Mouse (Mus musculus): ENCODE measurements around the gene Alox15. TPM values are rescaled to one million over a fixed set of nuclear protein-coding genes. Genes with fewer than 3 reads are reported as not detected.

Alox15 gene
- total and polyA plus RNA-seq, 3 experiments: not detected

GRCm38 (mm10) chr11:70302293-70302692 is 49.5 kb downstream of the Alox15 start:
- DNase-seq (ENCODE audit: low spot score) (no peak), ATAC-seq (ENCODE audit: extremely low read depth, insufficient number of reproducible peaks, low FRiP score, poor library complexity, severe bottlenecking) (no peak)
- TF ChIP-seq GATA2 (IDR thresholded peaks at IDR 0.05; ENCODE audit: borderline replicate concordance, low read depth, low read length): no peak
- TF ChIP-seq POLR2AphosphoS5 (IDR thresholded peaks at IDR 0.05; ENCODE audit: insufficient replicate concordance, low read depth, low read length): no peak
- no peak for TF ChIP-seq GATA1 (IDR thresholded peaks at IDR 0.05; ENCODE audit: borderline replicate concordance, low read length)
- TF ChIP-seq TAL1 (conservative IDR thresholded peaks at IDR 0.05; ENCODE audit: low read depth, low read length): no peak
- no peak for TF ChIP-seq CTCF (IDR thresholded peaks at IDR 0.05; ENCODE audit: low read depth, low read length)
- H3K4me1 ChIP-seq (ENCODE audit: insufficient read depth, low read depth, low read length): no peaks in the 10 kb centered on the region
- H3K4me3 ChIP-seq (ENCODE audit: low read depth, low read length): no peak overlapping the region
- H3K36me3 ChIP-seq (replicated peaks): no peaks in the 10 kb centered on the region
- H3K9me3 ChIP-seq (replicated peaks): no peaks in the 10 kb centered on the region
- H3K27me3 ChIP-seq (ENCODE audit: insufficient read depth, low read length): peaks cover 36% of the 10 kb centered on the region

GRCm38 (mm10) chr11:70297836-70298454 is 53.9 kb downstream of the Alox15 start:
- DNase-seq (ENCODE audit: low spot score) (no peak), ATAC-seq (ENCODE audit: extremely low read depth, insufficient number of reproducible peaks, low FRiP score, poor library complexity, severe bottlenecking) (no peak)
- H3K4me1 ChIP-seq (ENCODE audit: insufficient read depth, low read depth, low read length): no peaks in the 10 kb centered on the region
- H3K27me3 ChIP-seq (ENCODE audit: insufficient read depth, low read length): peaks cover 21% of the 10 kb centered on the region
- no peak overlapping the region for H3K4me3 ChIP-seq (ENCODE audit: low read depth, low read length)
- no peak for TF ChIP-seq POLR2AphosphoS5 (IDR thresholded peaks at IDR 0.05; ENCODE audit: insufficient replicate concordance, low read depth, low read length)
- no peak for TF ChIP-seq CTCF (IDR thresholded peaks at IDR 0.05; ENCODE audit: low read depth, low read length)
- H3K9me3 ChIP-seq (replicated peaks): no peaks in the 10 kb centered on the region
- H3K36me3 ChIP-seq (replicated peaks): no peaks in the 10 kb centered on the region

- no peak overlapping the region for H3K4me3 ChIP-seq (ENCODE audit: low read depth, low read length)
- no peaks in the 10 kb centered on the region for H3K4me1 ChIP-seq (ENCODE audit: insufficient read depth, low read depth, low read length)
- no peak for DNase-seq (ENCODE audit: low spot score)
Measured at GRCm38 (mm10) chr11:70297405-70297804, 54.4 kb downstream of the Alox15 start.

More at GRCm38 (mm10) chr11:70297405-70297804, 54.4 kb downstream of the Alox15 start:
- H3K36me3 ChIP-seq (replicated peaks): no peaks in the 10 kb centered on the region
- ATAC-seq (ENCODE audit: extremely low read depth, insufficient number of reproducible peaks, low FRiP score, poor library complexity, severe bottlenecking): no peak
- TF ChIP-seq GATA1 (IDR thresholded peaks at IDR 0.05; ENCODE audit: borderline replicate concordance, low read length) (no peak), CTCF (IDR thresholded peaks at IDR 0.05; ENCODE audit: low read depth, low read length) (no peak), GATA2 (IDR thresholded peaks at IDR 0.05; ENCODE audit: borderline replicate concordance, low read depth, low read length) (no peak), POLR2AphosphoS5 (IDR thresholded peaks at IDR 0.05; ENCODE audit: insufficient replicate concordance, low read depth, low read length) (no peak), TAL1 (conservative IDR thresholded peaks at IDR 0.05; ENCODE audit: low read depth, low read length) (no peak)
- no peaks in the 10 kb centered on the region for H3K9me3 ChIP-seq (replicated peaks)
- H3K27me3 ChIP-seq (ENCODE audit: insufficient read depth, low read length): peaks cover 17% of the 10 kb centered on the region

Other genes starting within 250 kb of the Alox15 start
Only the 20 nearest of the 22 such genes appear.
- gene Clec10a, start 195.8 kb downstream of the Alox15 start, total RNA-seq (2014; fragmentation: Nextera tagmentation): 26.3 and 36.3 TPM in 2 replicates
- gene Clec10a, start 195.8 kb downstream of the Alox15 start, total RNA-seq (2017): 89.8 and 103 TPM in 2 replicates
- 4.3 and 5.1 TPM in 2 replicates for gene Clec10a, start 195.8 kb downstream of the Alox15 start, polyA plus RNA-seq (2012)
- not detected in 2 replicates for gene Slc16a11, start 139.3 kb downstream of the Alox15 start, total RNA-seq (2014; fragmentation: Nextera tagmentation)
- 0.06 TPM in 1 of 2 replicates, not detected in the other for gene Slc16a11, start 139.3 kb downstream of the Alox15 start, total RNA-seq (2017)
- gene Slc16a11, start 139.3 kb downstream of the Alox15 start, polyA plus RNA-seq (2012): not detected in 2 replicates
- 4.7 and 6.0 TPM in 2 replicates for gene Slc16a13, start 131.0 kb downstream of the Alox15 start, total RNA-seq (2014; fragmentation: Nextera tagmentation)
- 4.6 and 5.7 TPM in 2 replicates for gene Slc16a13, start 131.0 kb downstream of the Alox15 start, total RNA-seq (2017)
- gene Slc16a13, start 131.0 kb downstream of the Alox15 start, polyA plus RNA-seq (2012): 6.6 and 8.3 TPM in 2 replicates
- not detected in 2 replicates for gene Bcl6b, start 122.2 kb downstream of the Alox15 start, total RNA-seq (2014; fragmentation: Nextera tagmentation)
- gene Bcl6b, start 122.2 kb downstream of the Alox15 start, total RNA-seq (2017): 0.22 TPM in 1 of 2 replicates, not detected in the other
- not detected in 2 replicates for gene Bcl6b, start 122.2 kb downstream of the Alox15 start, polyA plus RNA-seq (2012)
- gene 0610010K14Rik, start 114.1 kb downstream of the Alox15 start, total RNA-seq (2014; fragmentation: Nextera tagmentation): 64.9 and 75.9 TPM in 2 replicates
- 18.5 and 20.2 TPM in 2 replicates for gene 0610010K14Rik, start 114.1 kb downstream of the Alox15 start, total RNA-seq (2017)
- gene 0610010K14Rik, start 114.1 kb downstream of the Alox15 start, polyA plus RNA-seq (2012): 83.3 and 100 TPM in 2 replicates
- gene Gm21988, start 112.2 kb downstream of the Alox15 start, total RNA-seq (2014; fragmentation: Nextera tagmentation): 2.9 and 3.5 TPM in 2 replicates
- 1.2 and 1.9 TPM in 2 replicates for gene Gm21988, start 112.2 kb downstream of the Alox15 start, total RNA-seq (2017)
- gene Gm21988, start 112.2 kb downstream of the Alox15 start, polyA plus RNA-seq (2012): 3.2 TPM in 2 replicates
- gene Rnasek, start 112.2 kb downstream of the Alox15 start, total RNA-seq (2014; fragmentation: Nextera tagmentation): 133 and 164 TPM in 2 replicates
- 21.6 and 29.2 TPM in 2 replicates for gene Rnasek, start 112.2 kb downstream of the Alox15 start, total RNA-seq (2017)
- 119 and 152 TPM in 2 replicates for gene Rnasek, start 112.2 kb downstream of the Alox15 start, polyA plus RNA-seq (2012)
- gene Alox12, start 96.7 kb downstream of the Alox15 start, total RNA-seq (2014; fragmentation: Nextera tagmentation): not detected in 2 replicates
- 0.11 and 0.12 TPM in 2 replicates for gene Alox12, start 96.7 kb downstream of the Alox15 start, total RNA-seq (2017)
- 0.02 TPM in 1 of 2 replicates, not detected in the other for gene Alox12, start 96.7 kb downstream of the Alox15 start, polyA plus RNA-seq (2012)
- not detected in 2 replicates for gene Alox12e, start 29.4 kb downstream of the Alox15 start, total RNA-seq (2014; fragmentation: Nextera tagmentation)
- 0.16 TPM in 1 of 2 replicates, not detected in the other for gene Alox12e, start 29.4 kb downstream of the Alox15 start, total RNA-seq (2017)
- not detected in 2 replicates for gene Alox12e, start 29.4 kb downstream of the Alox15 start, polyA plus RNA-seq (2012)
- gene Pelp1, start 58.0 kb upstream of the Alox15 start, total RNA-seq (2014; fragmentation: Nextera tagmentation): 36.5 and 39.9 TPM in 2 replicates
- gene Pelp1, start 58.0 kb upstream of the Alox15 start, total RNA-seq (2017): 6.9 and 7.8 TPM in 2 replicates
- 104 and 111 TPM in 2 replicates for gene Pelp1, start 58.0 kb upstream of the Alox15 start, polyA plus RNA-seq (2012)
- gene Arrb2, start 80.6 kb upstream of the Alox15 start, total RNA-seq (2014; fragmentation: Nextera tagmentation): 51.7 and 69.3 TPM in 2 replicates
- gene Arrb2, start 80.6 kb upstream of the Alox15 start, total RNA-seq (2017): 97.1 and 114 TPM in 2 replicates
- gene Arrb2, start 80.6 kb upstream of the Alox15 start, polyA plus RNA-seq (2012): 327 and 349 TPM in 2 replicates
- gene Med11, start 99.9 kb upstream of the Alox15 start, total RNA-seq (2014; fragmentation: Nextera tagmentation): 13.2 and 18.1 TPM in 2 replicates
- gene Med11, start 99.9 kb upstream of the Alox15 start, total RNA-seq (2017): 37.0 and 42.4 TPM in 2 replicates
- gene Med11, start 99.9 kb upstream of the Alox15 start, polyA plus RNA-seq (2012): 18.5 and 22.6 TPM in 2 replicates
- gene Zmynd15, start 107.4 kb upstream of the Alox15 start, total RNA-seq (2014; fragmentation: Nextera tagmentation): not detected in 2 replicates
- 0.06 and 0.66 TPM in 2 replicates for gene Zmynd15, start 107.4 kb upstream of the Alox15 start, total RNA-seq (2017)
- not detected in 2 replicates for gene Zmynd15, start 107.4 kb upstream of the Alox15 start, polyA plus RNA-seq (2012)
- gene Cxcl16, start 108.0 kb upstream of the Alox15 start, total RNA-seq (2014; fragmentation: Nextera tagmentation): not detected in 2 replicates
- not detected in 2 replicates for gene Cxcl16, start 108.0 kb upstream of the Alox15 start, total RNA-seq (2017)
- gene Cxcl16, start 108.0 kb upstream of the Alox15 start, polyA plus RNA-seq (2012): not detected in 2 replicates
- not detected in 2 replicates for gene Tm4sf5, start 153.2 kb upstream of the Alox15 start, total RNA-seq (2014; fragmentation: Nextera tagmentation)
- not detected in 2 replicates for gene Tm4sf5, start 153.2 kb upstream of the Alox15 start, total RNA-seq (2017)
- not detected in 2 replicates for gene Tm4sf5, start 153.2 kb upstream of the Alox15 start, polyA plus RNA-seq (2012)
- gene Vmo1, start 162.6 kb upstream of the Alox15 start, total RNA-seq (2014; fragmentation: Nextera tagmentation): not detected in 2 replicates
- gene Vmo1, start 162.6 kb upstream of the Alox15 start, total RNA-seq (2017): not detected in 2 replicates
- gene Vmo1, start 162.6 kb upstream of the Alox15 start, polyA plus RNA-seq (2012): not detected in 2 replicates
- gene Gltpd2, start 167.2 kb upstream of the Alox15 start, total RNA-seq (2014; fragmentation: Nextera tagmentation): not detected in 2 replicates
- not detected in 2 replicates for gene Gltpd2, start 167.2 kb upstream of the Alox15 start, total RNA-seq (2017)
- not detected in 2 replicates for gene Gltpd2, start 167.2 kb upstream of the Alox15 start, polyA plus RNA-seq (2012)
- gene Psmb6, start 173.3 kb upstream of the Alox15 start, total RNA-seq (2014; fragmentation: Nextera tagmentation): 114 and 116 TPM in 2 replicates
- gene Psmb6, start 173.3 kb upstream of the Alox15 start, total RNA-seq (2017): 212 and 295 TPM in 2 replicates
- gene Psmb6, start 173.3 kb upstream of the Alox15 start, polyA plus RNA-seq (2012): 153 and 181 TPM in 2 replicates
- gene Gm40193, start 180.9 kb upstream of the Alox15 start, total RNA-seq (2014; fragmentation: Nextera tagmentation): not detected in 2 replicates
- not detected in 2 replicates for gene Gm40193, start 180.9 kb upstream of the Alox15 start, total RNA-seq (2017)
- gene Gm40193, start 180.9 kb upstream of the Alox15 start, polyA plus RNA-seq (2012): not detected in 2 replicates
- not detected in 2 replicates for gene Pld2, start 188.0 kb upstream of the Alox15 start, total RNA-seq (2014; fragmentation: Nextera tagmentation)
- 0.05 and 0.06 TPM in 2 replicates for gene Pld2, start 188.0 kb upstream of the Alox15 start, total RNA-seq (2017)
- not detected in 2 replicates for gene Pld2, start 188.0 kb upstream of the Alox15 start, polyA plus RNA-seq (2012)

Measured in G1E (cell line).